Mouse (Mus musculus) spleen, adult 2 months (tissue): ENCODE results near the gene Amz2.

Experiments
- CTCF ChIP-seq: fragments of 200-500 bp; IDR thresholded peaks from 2 replicates; pipeline ENCODE4 v1.5.1; 2011; ENCODE audit warnings: mild to moderate bottlenecking, inconsistent platforms; ENCODE audit not compliant: insufficient read depth, insufficient read length, insufficient replicate concordance; ENCODE audit errors: extremely low read depth
- POLR2A ChIP-seq: fragments of 200-500 bp; IDR thresholded peaks from 2 replicates; pipeline ENCODE4 v1.6.1; 2011; ENCODE audit warnings: low read depth, low read length, inconsistent platforms

GRCm38 (mm10) chr11:109426272-109426586 lies 483 bp downstream of the Amz2 start:
- TF ChIP-seq CTCF (no peak), POLR2A (no peak)
